Mouse (Mus musculus): ENCODE results near the gene Spata22. TPM values are rescaled to one million over a fixed set of nuclear protein-coding genes. Genes with fewer than 3 reads are reported as not detected.
"Not testable (repeated sequence)": the region's sequence is repeated elsewhere in the genome, so short reads cannot be mapped to it uniquely, and the experiment has no call there.

The Spata22 gene
- not detected in 2 replicates for polyA plus RNA-seq (2015; fragmentation: Nextera tagmentation; extraction: Ambion mirVana)

DNA sequence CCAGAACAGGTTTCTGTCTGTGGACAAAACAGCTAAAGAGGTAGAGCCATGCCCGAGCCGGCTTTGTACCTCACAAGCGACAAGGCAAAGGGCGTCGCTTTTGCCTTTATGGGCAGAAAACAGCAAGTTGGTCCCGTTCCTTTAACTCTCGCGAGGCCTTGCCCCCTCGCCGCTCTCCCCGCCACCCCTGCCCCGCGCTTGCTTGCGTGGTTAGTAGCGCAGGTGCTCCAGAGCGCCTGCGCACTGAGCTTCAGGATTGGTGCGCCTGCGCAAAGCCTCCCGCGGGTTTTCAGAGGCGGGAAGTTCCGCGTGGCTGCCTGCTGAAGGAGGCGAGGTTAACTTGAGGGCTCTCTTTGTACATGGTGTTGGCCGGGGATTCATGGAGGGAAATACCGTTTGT is at the start of gene Spata22, which contains the start of the genes Aspa and Gm49340:
TSS of gene Spata22 (plus strand) at position 300 of the 400 bp plus-strand sequence.
TSS of gene Aspa (minus strand) at position 155 of the 400 bp plus-strand sequence.
TSS of gene Gm49340 (plus strand) at position 300 of the 400 bp plus-strand sequence.
- Histone ChIP-seq H3K4me1 (no peaks in the 10 kb centered on the region), H3K4me2 (no peak within 1 kb of the TSS), H3K9me3 (no peaks in the 10 kb centered on the region), H3K4me3 (no peak within 1 kb of the TSS), H3K36me3 (no peaks in the 10 kb centered on the region), H3K27me3 (no peaks in the 10 kb centered on the region), H3K27ac (no peak within 1 kb of the TSS), H3K9ac (no peak within 1 kb of the TSS)
- WGBS: 81% methylated on average over 27 of the region's 27 CpGs
- ATAC-seq (ENCODE audit: insufficient number of reproducible peaks, low FRiP score, low TSS enrichment, low read depth): no peak

DNA sequence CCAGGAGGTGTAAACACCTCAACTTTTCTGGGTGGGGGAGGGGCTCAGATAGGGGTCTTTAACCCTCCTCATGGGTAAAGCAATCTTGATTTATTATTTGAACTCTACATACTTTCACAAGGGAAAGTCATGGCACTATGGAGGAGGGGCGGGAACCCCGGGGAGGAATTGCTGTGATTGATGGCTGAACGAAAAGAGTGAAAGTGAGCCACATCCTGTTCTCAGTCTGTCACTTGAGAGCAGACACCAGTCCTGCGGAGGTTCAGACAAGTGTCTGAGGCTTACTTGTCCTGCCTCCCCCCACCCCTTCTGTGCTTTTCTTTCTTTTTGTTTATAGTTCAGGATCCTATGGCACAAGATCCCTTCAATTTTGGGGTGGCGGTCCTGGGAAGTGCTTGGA is 48.8 kb upstream of the Spata22 start:
- 28% methylated on average over 5 of the region's 5 CpGs for WGBS
- Histone ChIP-seq H3K4me1 (peaks cover 24% of the 10 kb centered on the region), H3K36me3 (no peaks in the 10 kb centered on the region), H3K27me3 (no peaks in the 10 kb centered on the region), H3K9ac (no peak overlapping the region), H3K27ac (no peak overlapping the region), H3K4me3 (no peak overlapping the region), H3K4me2 (no peak overlapping the region), H3K9me3 (no peaks in the 10 kb centered on the region)
- ATAC-seq (ENCODE audit: insufficient number of reproducible peaks, low FRiP score, low TSS enrichment, low read depth): no peak

DNA sequence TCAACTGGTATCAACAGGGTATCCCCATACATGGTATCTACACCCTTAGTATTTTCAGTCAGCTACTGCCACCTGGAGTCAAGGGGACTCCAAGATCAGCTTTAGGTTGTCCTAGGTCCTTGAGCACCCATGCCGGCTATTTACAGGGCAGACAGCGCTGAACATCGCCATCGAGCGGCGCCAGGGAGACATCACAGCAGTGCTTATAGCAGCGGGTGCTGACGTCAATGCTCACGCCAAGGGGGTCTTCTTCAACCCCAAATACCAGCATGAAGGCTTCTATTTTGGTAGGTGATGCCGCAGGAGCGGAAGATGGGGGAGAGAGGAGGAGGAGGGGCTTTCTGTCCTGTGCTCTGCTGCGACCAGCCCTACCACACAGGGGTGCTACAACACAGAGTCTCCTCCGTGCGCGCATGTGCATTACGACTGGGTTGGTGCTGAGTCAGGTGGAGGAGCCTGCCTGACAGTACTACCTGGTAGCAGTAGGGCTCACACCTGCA is 48.0 kb upstream of the Spata22 start:
- peak overlapping the region; percentile 35 for H3K4me3 ChIP-seq
- H3K27ac ChIP-seq: no peak overlapping the region
- H3K36me3 ChIP-seq: no peaks in the 10 kb centered on the region
- H3K4me1 ChIP-seq: peaks cover 24% of the 10 kb centered on the region
- H3K4me2 ChIP-seq: peak overlapping the region; percentile 52
- WGBS: 2% methylated on average over 16 of the region's 16 CpGs
- H3K9me3 ChIP-seq: no peaks in the 10 kb centered on the region
- ATAC-seq (ENCODE audit: insufficient number of reproducible peaks, low FRiP score, low TSS enrichment, low read depth): peak; percentile 59; the same call in 1 of the 2 replicates
- no peaks in the 10 kb centered on the region for H3K27me3 ChIP-seq
- H3K9ac ChIP-seq: peak overlapping the region; percentile 33; the same call in 1 of the 2 replicates

DNA sequence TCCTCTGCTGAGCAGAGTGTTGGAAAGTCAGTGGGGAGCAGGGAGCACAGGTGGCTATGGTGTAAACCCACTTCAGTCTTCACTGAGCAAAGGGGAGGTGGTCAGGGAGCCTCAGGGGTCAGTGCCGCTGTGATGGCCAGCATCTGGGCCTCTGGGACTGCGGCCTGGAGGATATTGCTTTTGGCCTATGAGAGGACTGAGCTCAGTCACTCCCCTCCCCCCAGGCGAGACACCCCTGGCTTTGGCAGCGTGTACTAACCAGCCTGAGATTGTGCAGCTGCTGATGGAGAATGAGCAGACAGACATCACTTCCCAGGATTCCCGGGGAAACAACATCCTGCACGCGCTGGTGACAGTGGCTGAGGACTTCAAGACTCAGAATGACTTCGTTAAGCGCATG is 46.2 kb upstream of the Spata22 start:
- H3K36me3 ChIP-seq: no peaks in the 10 kb centered on the region
- H3K27ac ChIP-seq: no peak overlapping the region
- H3K9me3 ChIP-seq: no peaks in the 10 kb centered on the region
- WGBS: 52% methylated on average over 9 of the region's 9 CpGs
- H3K4me3 ChIP-seq: no peak overlapping the region
- ATAC-seq (ENCODE audit: insufficient number of reproducible peaks, low FRiP score, low TSS enrichment, low read depth): no peak
- H3K27me3 ChIP-seq: no peaks in the 10 kb centered on the region
- no peak overlapping the region for H3K4me2 ChIP-seq
- peaks cover 24% of the 10 kb centered on the region for H3K4me1 ChIP-seq
- H3K9ac ChIP-seq: no peak overlapping the region

DNA sequence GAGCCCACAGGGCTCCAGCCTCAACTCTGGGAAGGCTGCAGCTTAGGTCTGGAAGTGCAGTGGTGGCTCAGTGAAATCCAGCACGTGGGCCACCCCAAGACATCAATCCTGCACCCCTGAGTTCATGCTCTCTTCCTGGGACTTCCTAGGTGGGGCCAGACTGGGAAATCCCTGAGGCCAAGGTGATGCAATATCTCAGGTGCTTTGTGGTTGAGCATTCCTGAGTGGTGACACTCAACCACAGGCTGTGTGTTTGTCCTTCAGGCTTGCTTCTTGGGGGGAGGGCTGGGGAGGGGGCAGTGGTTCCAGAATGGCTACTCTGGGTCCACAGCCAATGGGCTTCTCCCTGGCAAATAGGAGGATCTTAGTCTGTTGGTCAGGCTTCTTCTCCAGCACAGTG is 45.6 kb upstream of the Spata22 start:
- H3K4me1 ChIP-seq: peaks cover 24% of the 10 kb centered on the region
- H3K4me2 ChIP-seq: no peak overlapping the region
- H3K9ac ChIP-seq: no peak overlapping the region
- WGBS: 46% methylated on average over 1 of the region's 1 CpGs
- H3K27me3 ChIP-seq: no peaks in the 10 kb centered on the region
- H3K9me3 ChIP-seq: no peaks in the 10 kb centered on the region
- no peak overlapping the region for H3K27ac ChIP-seq
- no peak for ATAC-seq (ENCODE audit: insufficient number of reproducible peaks, low FRiP score, low TSS enrichment, low read depth)
- H3K4me3 ChIP-seq: no peak overlapping the region
- no peaks in the 10 kb centered on the region for H3K36me3 ChIP-seq

DNA sequence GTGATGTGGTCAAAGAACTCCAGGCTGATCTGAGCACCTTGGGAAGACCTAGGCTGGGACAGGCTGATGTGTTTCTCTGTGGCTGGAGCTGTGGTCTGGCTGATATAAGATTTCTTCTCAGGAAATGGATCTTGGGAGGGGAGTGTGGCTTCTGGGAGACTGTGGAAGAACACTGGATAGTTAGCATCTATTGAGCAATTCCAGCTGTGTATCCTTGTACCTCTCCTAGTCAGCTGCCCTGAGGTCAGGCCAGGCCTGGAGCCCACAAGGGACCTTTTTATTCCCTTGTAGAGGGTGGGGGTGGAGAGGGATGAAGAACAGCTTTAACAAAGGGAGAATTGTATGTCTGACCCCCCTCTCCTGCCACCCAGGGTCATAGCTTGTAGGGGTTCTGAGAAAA is 45.2 kb upstream of the Spata22 start:
- Histone ChIP-seq H3K27me3 (no peaks in the 10 kb centered on the region), H3K27ac (no peak overlapping the region), H3K4me3 (no peak overlapping the region), H3K4me1 (peaks cover 24% of the 10 kb centered on the region), H3K4me2 (no peak overlapping the region), H3K36me3 (no peaks in the 10 kb centered on the region), H3K9ac (no peak overlapping the region), H3K9me3 (no peaks in the 10 kb centered on the region)
- no peak for ATAC-seq (ENCODE audit: insufficient number of reproducible peaks, low FRiP score, low TSS enrichment, low read depth)

DNA sequence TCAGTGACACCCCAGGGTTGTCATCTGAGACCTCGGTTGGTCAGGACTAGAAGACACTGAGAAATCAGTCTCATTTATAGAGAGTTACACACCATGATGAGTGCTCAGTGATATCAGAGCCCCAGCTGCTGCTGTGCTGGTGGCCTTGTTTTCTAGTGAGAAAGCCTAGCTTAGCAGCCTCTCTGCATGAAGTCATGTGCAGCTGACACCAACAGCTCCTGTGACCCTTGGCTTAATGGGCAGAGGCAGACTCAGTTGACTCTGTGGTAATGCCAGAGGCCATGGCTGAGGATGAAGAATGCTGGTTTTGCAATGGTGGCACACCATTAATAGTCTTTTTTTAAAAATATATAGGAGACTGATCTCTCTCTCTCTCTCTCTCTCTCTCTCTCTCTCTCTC is 39.9 kb upstream of the Spata22 start:
- Histone ChIP-seq H3K4me1 (no peaks in the 10 kb centered on the region), H3K4me3 (no peak overlapping the region), H3K9me3 (no peaks in the 10 kb centered on the region), H3K27me3 (no peaks in the 10 kb centered on the region), H3K36me3 (no peaks in the 10 kb centered on the region), H3K27ac (no peak overlapping the region), H3K4me2 (no peak overlapping the region), H3K9ac (no peak overlapping the region)
- no peak for ATAC-seq (ENCODE audit: insufficient number of reproducible peaks, low FRiP score, low TSS enrichment, low read depth)
- 72% methylated on average over 1 of the region's 1 CpGs for WGBS

DNA sequence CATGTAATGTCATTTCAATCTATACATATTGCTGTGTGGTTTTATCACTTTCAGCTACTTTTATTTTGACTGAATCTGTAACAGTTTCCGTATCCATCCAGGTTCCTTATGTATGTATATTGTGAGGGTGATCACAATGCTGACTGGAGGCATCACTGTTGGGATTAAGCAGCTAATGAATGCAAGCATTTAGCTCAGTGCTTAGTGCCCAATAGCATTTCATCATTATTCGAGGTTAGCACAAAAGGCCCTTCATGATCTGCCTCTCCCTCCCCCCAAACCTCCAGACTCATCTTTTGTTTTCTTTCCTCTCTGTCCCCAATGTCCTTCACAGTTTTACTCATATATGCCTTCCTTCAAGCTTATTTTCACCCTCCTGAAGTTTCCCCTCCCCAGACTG is 26.4 kb upstream of the Spata22 start:
- H3K9ac ChIP-seq: no peak overlapping the region
- no peaks in the 10 kb centered on the region for H3K27me3 ChIP-seq
- 58% methylated on average over 2 of the region's 2 CpGs for WGBS
- no peak for ATAC-seq (ENCODE audit: insufficient number of reproducible peaks, low FRiP score, low TSS enrichment, low read depth)
- no peak overlapping the region for H3K4me2 ChIP-seq
- H3K36me3 ChIP-seq: no peaks in the 10 kb centered on the region
- H3K4me1 ChIP-seq: no peaks in the 10 kb centered on the region
- H3K27ac ChIP-seq: no peak overlapping the region
- no peak overlapping the region for H3K4me3 ChIP-seq
- no peaks in the 10 kb centered on the region for H3K9me3 ChIP-seq

DNA sequence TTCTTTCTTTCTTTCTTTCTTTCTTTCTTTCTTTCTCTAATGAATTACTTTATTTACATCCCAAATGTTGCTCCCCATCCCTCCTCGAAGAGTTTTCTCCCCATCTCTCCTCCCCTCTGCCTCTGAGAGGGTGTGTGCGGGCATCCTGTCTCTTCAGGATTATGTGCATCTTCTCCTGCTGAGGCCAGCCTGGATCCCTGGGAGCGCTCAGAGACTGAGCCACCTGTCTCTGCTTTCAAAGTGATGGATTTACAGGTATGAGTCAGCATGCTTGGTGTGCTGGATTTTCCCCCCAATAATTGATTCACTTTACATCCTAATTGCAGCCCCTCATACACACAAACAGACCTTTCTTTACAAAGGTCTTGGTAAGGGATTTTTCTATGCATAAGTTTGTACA is 13.6 kb upstream of the Spata22 start:
- ATAC-seq (ENCODE audit: insufficient number of reproducible peaks, low FRiP score, low TSS enrichment, low read depth): no peak

DNA sequence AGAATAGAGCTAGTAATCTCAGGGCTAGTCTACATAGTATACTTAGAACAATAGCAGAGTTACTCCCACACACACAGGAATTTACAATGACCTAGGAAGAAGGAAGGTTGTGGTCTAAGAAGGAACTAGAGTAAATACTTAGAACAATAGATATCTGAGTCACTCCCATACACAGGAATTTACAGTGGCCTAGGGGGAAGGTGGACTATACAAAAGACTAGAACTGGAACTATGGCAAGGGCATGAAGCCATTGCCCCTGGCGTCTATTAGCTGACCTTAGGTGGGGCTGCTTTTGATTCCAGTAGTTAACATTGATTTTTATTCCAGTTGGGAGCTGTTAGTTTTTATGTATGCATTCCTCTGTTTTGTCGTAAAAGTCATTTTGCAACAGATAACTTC is 11.0 kb upstream of the Spata22 start:
- H3K4me2 ChIP-seq; H3K4me3 ChIP-seq; H3K27me3 ChIP-seq; H3K9me3 ChIP-seq; H3K36me3 ChIP-seq; H3K9ac ChIP-seq; H3K4me1 ChIP-seq; H3K27ac ChIP-seq; ATAC-seq (ENCODE audit: insufficient number of reproducible peaks, low FRiP score, low TSS enrichment, low read depth): not testable (repeated sequence)
- 78% methylated on average over 2 of the region's 2 CpGs for WGBS

More for the DNA sequence above, 13.6 kb upstream of the Spata22 start:
- H3K4me1 ChIP-seq: no peaks in the 10 kb centered on the region
- whole genome bisulfite sequencing: 32% methylated on average over 3 of the region's 3 CpGs
- H3K4me3 ChIP-seq: no peak overlapping the region
- no peak overlapping the region for H3K27ac ChIP-seq
- H3K36me3 ChIP-seq: no peaks in the 10 kb centered on the region
- no peak overlapping the region for H3K9ac ChIP-seq
- H3K27me3 ChIP-seq: no peaks in the 10 kb centered on the region
- H3K4me2 ChIP-seq: no peak overlapping the region
- no peaks in the 10 kb centered on the region for H3K9me3 ChIP-seq

DNA sequence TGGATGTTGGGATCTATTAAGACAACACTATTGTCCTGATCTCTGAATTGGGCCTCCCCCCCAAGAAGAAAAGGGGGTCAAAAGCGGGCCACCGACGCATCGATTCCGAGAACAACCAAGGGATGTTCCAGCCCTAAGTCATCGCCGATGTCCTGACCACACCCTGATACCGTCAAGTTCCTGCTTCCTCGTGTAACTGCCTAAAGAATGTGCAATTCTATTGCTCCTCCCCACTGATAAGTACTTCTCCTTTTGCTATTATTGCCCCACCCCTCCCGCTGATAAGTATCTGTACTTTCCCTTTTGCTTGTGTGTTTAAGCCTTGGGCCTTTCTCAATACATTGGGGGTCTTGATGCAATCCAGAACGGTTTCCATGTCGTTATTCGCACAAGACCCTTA is 8.5 kb upstream of the Spata22 start:
- ATAC-seq (ENCODE audit: insufficient number of reproducible peaks, low FRiP score, low TSS enrichment, low read depth); H3K4me3 ChIP-seq; H3K9ac ChIP-seq; H3K36me3 ChIP-seq; H3K27ac ChIP-seq; H3K27me3 ChIP-seq; H3K4me1 ChIP-seq; H3K9me3 ChIP-seq; H3K4me2 ChIP-seq: not testable (repeated sequence)
- 94% methylated on average over 13 of the region's 13 CpGs for WGBS

DNA sequence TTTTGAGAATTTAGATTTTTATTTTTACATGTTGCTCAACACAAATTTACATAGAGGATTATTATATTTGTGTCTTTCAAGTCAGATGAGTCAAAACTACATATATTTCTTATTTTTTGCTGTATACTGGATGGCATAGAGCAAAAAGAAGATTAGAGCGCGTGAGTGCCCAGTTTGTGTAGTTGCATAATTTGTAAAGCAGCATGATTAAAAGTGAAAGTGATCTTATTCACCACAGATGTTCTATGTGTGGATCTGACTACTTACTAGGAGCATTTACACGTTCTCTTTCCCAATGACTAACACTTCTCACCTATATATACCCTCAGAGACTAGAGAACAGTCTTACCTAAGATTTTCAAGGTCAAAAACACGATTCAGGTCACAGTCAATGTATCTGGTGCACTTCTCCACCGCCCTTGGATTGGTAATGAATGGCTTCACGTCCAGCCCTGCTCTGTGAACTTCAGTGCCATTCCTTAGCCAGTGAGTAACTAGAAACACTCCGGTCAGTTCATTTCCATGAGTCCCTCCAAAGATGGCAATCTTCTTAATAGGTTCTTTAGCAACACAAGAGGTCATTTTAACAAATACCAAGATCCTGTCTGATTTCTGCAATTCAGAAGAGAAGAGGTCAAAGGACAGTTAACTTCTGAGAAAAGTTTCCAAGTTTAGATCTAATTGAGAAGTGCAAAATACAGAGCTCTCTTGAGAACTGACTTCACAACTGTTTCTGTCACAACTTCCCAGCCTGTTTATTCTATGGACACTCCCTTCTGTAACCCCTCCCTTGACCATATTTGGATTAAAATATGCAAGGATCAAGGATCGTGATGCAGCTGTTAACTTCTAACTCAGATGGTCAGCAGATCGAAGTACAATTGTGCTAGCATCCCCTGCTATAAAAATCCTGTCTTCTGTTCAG is 5.4 kb upstream of the Spata22 start:
- ATAC-seq (ENCODE audit: insufficient number of reproducible peaks, low FRiP score, low TSS enrichment, low read depth): no peak
- no peak overlapping the region for H3K4me3 ChIP-seq
- H3K9me3 ChIP-seq: no peaks in the 10 kb centered on the region
- no peaks in the 10 kb centered on the region for H3K36me3 ChIP-seq
- no peaks in the 10 kb centered on the region for H3K27me3 ChIP-seq
- no peak overlapping the region for H3K4me2 ChIP-seq
- no peaks in the 10 kb centered on the region for H3K4me1 ChIP-seq
- no peak overlapping the region for H3K9ac ChIP-seq
- no peak overlapping the region for H3K27ac ChIP-seq
- WGBS: 71% methylated on average over 9 of the region's 9 CpGs

Data from limb, embryonic 15.5 days (tissue).